Mouse (Mus musculus): Measurements from ENCODE around the gene Shank3. TPM values are rescaled to one million over a fixed set of nuclear protein-coding genes. Genes with fewer than 3 reads are reported as not detected.

Gene Shank3
- polyA plus RNA-seq, 1 experiment from 2014 or later, result not detected

DNA sequence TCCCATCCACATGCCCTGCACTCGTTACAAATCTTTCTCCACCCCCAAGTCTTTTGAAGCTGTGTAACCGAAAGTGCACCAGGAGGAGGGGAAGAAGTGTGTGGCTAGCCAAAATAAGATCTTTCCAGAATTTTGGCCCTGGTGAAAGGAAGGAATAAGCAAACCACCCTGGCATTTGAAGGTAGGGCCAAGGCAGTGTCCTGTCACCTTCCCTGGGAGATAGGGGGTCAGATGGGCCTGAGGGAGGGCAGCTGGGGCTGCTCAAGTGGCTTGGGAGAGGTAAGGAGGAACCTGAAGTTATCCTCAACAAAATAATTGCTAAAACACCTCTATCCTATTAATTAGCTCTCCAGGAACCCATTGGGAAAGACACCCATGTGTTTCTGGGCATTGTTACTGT is 2.6 kb upstream of the Shank3 start:
- Histone ChIP-seq H3K36me3 (ENCODE audit: inconsistent target) (no peaks in the 10 kb centered on the region), H3K27ac (no peak overlapping the region), H3K79me2 (ENCODE audit: inconsistent target) (no peaks in the 10 kb centered on the region), H3K4me3 (ENCODE audit: inconsistent target) (no peak overlapping the region)
- 49% methylated on average over 2 of the region's 2 CpGs for WGBS (ENCODE audit: missing documents)

DNA sequence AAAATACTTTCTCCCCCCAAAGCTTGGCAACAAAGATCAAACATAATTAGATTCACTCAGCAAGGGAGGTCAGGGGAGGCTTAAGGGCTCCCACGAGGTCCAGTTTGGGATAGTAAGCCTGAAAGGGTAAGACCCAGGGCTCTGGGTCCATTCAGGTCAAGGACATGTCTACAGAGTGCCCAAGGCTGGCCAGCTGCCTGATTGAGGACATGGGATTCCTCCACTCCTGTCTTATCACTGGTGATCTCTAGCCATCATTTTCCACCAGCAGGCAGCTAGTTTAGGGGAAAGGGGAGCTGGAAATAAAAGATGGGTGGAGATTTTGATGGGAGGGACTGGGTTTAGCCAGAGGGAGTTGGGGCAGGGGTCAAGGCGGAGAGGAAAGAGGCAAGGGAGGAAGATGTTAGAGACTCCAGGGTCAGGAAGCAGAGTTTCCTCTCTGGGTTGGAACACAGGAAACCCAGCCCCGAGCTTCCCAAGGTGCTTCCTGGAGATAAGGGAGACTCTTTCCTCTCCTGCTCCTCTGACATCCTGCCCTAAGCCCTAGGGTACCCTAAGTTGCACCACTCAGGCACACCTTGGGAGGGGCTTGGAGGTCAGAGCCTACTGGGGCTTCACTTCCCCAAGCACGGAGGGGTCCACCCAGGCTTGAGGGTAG is 1.9 kb upstream of the Shank3 start:
- Histone ChIP-seq H3K27ac (no peak overlapping the region), H3K4me3 (ENCODE audit: inconsistent target) (no peak overlapping the region), H3K79me2 (ENCODE audit: inconsistent target) (no peaks in the 10 kb centered on the region), H3K36me3 (ENCODE audit: inconsistent target) (no peaks in the 10 kb centered on the region)
- 6% methylated on average over 4 of the region's 4 CpGs for WGBS (ENCODE audit: missing documents)

DNA sequence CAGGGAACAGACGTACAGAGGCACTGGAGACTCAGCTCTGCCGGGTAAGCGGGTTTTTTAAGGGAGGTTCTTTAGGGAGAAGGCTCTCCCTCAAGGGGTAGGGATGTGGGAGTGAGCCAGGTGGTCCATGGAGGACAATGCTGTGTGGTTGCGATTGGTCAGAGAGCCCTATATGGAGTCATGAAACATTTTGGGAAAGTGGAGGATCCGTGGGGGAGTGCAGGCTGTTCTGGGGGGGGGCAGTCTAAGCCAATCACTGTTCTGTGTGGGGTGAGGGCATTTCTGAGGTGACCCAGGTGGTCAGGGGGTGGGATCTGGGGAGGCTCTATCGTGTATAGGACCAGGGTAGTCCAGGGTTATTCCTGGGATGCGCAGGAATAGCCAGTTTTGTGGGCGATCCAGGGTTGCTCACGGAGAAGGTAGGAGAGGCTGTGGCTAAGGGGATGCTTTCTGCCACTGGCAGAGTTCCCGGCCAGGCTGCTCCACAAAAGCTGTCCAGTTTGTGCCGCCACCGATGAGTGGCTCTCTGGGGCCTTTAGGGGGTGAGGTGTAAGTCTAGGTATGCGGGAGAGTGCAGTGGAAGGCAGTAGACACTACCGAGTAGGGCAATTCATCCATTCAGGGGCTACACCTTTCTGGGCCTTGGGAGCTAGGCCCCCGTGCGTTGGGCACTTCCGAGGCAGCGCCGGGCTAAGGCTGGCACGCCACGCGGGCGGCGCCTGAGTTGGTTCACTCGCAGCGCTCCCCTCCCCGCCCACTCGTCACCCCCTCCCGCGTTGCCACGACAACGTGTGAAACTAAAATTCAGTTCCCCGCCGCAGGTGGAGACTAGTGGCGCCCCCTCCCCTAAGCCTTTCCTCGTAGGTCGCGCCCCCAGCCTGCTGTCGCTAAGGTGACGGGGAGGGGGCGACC is 1.1 kb upstream of the Shank3 start:
- Histone ChIP-seq H3K4me3 (ENCODE audit: inconsistent target) (no peak overlapping the region), H3K27ac (no peak overlapping the region), H3K36me3 (ENCODE audit: inconsistent target) (no peaks in the 10 kb centered on the region), H3K79me2 (ENCODE audit: inconsistent target) (no peaks in the 10 kb centered on the region)
- WGBS (ENCODE audit: missing documents), result 2% methylated on average over 39 of the region's 41 CpGs

DNA sequence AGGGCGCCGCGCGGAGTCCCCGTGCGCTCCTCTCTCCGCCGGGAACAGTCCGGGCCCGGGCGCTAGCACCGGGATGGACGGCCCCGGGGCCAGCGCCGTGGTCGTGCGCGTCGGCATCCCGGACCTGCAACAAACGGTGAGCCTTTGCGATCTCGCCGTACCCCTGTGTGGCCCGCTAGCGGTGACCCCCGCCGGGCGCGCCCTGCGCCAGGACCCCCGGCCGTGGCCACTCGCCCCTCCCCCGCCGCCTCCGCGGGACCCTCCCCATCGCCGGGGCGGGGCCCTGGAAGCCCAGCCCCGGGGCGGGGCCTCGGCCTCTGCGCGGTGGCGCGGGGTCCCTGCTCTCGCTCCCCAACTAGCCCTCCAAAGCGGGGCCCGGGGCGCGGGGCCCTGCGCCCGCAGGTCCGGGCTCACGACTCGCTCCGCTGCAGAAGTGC is 379 bp downstream of the Shank3 start:
- WGBS (ENCODE audit: missing documents), result 1% methylated on average over 60 of the region's 60 CpGs
- Histone ChIP-seq H3K79me2 (ENCODE audit: inconsistent target) (no peaks in the 10 kb centered on the region), H3K27ac (no peak overlapping the region), H3K36me3 (ENCODE audit: inconsistent target) (no peaks in the 10 kb centered on the region), H3K4me3 (ENCODE audit: inconsistent target) (no peak overlapping the region)

DNA sequence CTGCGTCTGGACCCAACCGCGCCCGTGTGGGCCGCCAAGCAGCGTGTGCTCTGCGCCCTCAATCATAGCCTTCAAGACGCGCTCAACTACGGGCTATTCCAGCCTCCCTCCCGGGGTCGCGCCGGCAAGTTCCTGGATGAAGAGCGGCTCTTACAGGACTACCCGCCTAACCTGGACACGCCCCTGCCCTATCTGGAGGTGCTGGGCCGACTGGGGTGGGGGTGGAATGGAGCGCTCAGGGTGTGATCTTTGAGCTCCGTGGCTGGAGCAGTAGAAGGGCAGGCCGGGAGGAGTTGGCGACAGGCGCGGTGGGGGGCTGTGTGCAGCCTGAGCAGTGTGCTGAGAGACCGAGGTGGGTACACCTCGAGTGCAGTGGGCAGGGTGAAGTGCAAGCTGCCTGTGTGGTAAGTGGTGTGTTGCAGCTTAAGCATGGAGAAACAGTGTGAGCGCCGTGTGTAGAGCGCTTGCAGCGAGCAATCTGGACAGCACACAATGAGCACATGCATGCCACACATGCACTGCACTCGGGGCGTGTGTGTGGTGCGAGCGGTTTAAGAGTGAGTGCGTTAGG is 883 bp downstream of the Shank3 start:
- 34% methylated on average over 35 of the region's 35 CpGs for WGBS (ENCODE audit: missing documents)

DNA sequence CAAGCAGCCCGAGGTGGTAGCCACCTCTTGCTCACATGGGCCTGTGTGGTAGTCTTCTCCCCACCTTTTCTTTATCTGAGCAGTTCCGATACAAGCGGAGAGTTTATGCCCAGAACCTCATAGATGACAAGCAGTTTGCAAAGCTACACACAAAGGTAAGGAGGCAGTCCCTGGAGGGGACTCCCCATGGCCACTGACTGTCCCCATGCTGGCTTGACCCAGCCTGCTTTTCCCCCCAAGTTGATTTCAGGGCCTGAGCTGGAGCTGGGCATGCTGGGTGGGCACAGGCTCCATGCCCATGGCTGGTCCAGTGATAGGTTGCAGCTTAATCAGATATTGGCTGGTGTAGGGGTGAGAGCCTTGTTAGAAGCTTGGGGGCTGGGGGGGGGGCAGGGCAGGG is 1.9 kb downstream of the Shank3 start:
- H3K27ac ChIP-seq, result no peak overlapping the region
- no peak overlapping the region for H3K4me3 ChIP-seq (ENCODE audit: inconsistent target)
- H3K36me3 ChIP-seq (ENCODE audit: inconsistent target), result no peaks in the 10 kb centered on the region
- no peaks in the 10 kb centered on the region for H3K79me2 ChIP-seq (ENCODE audit: inconsistent target)
- WGBS (ENCODE audit: missing documents), result 95% methylated on average over 3 of the region's 3 CpGs

More for the DNA sequence above, 883 bp downstream of the Shank3 start:
- no peaks in the 10 kb centered on the region for H3K36me3 ChIP-seq (ENCODE audit: inconsistent target)
- H3K27ac ChIP-seq, result no peak overlapping the region
- H3K4me3 ChIP-seq (ENCODE audit: inconsistent target), result no peak overlapping the region
- H3K79me2 ChIP-seq (ENCODE audit: inconsistent target), result no peaks in the 10 kb centered on the region

DNA sequence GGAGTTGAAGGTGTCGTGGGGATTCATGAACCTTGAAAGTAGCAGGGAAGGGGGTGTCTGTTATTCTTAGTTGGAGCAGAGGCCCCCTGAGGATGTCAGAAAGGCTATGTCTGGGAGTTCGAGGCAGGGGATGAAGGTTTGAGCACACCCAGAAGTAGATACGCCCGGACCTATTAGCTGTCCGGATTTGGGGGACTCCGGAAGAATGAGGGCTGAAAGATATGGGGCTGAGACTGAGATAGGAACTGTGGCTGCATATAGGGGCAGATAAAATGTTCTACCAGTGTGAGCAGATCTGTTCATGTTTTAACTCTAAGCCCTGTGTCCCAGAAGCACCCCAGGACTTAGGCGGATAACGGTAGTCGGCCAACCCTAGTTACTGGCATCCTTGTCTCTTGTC is 5.4 kb downstream of the Shank3 start:
- WGBS (ENCODE audit: missing documents), result 95% methylated on average over 9 of the region's 9 CpGs
- no peaks in the 10 kb centered on the region for H3K36me3 ChIP-seq (ENCODE audit: inconsistent target)

DNA sequence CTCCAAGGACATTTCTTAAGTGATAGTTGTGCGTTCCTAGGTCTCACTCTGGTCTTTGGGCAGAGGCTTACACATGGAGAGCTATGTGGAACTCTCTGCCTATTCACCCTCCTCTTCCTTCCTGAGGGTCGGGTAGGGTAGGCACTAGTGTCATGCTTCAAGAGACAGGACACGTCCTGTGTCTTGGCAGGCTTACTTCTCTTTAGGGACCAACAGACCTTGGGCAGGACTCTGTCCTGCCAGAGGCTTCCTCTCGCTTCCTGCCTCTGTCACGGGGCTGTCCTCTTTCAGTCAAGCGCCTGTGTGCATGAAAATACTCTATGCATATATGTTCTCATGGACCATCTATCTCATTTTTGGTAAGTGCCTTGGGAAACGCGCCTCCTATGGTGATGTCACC is 8.3 kb downstream of the Shank3 start:
- Histone ChIP-seq H3K79me2 (ENCODE audit: inconsistent target) (no peaks in the 10 kb centered on the region), H3K36me3 (ENCODE audit: inconsistent target) (no peaks in the 10 kb centered on the region), H3K4me3 (ENCODE audit: inconsistent target) (no peak overlapping the region), H3K27ac (no peak overlapping the region)
- WGBS (ENCODE audit: missing documents), result 61% methylated on average over 8 of the region's 8 CpGs

More for the DNA sequence above, 5.4 kb downstream of the Shank3 start:
- no peaks in the 10 kb centered on the region for H3K79me2 ChIP-seq (ENCODE audit: inconsistent target)
- no peak overlapping the region for H3K27ac ChIP-seq
- no peak overlapping the region for H3K4me3 ChIP-seq (ENCODE audit: inconsistent target)

DNA sequence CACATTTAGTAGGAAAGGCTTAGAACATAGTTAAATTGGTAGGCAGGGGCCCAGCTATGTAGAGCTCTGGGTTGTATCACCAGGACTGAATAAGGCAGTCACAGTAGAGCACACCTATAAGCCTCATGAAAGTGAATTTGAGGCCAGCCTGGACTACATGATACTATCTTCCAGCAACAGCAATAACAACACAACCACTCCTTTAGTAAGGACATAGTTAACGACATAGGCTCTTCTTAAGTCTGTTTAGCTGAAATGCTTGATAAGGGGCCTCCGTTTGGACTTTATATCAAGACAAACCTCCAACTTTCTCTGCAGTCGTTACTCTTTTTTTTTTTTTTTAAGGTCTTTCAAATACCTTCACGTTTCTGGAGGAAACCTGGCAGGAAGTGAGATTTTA is 13.3 kb downstream of the Shank3 start:
- Histone ChIP-seq H3K36me3 (ENCODE audit: inconsistent target) (no peaks in the 10 kb centered on the region), H3K4me3 (ENCODE audit: inconsistent target) (no peak overlapping the region), H3K27ac (no peak overlapping the region), H3K79me2 (ENCODE audit: inconsistent target) (no peaks in the 10 kb centered on the region)
- WGBS (ENCODE audit: missing documents), result 35% methylated on average over 4 of the region's 4 CpGs

DNA sequence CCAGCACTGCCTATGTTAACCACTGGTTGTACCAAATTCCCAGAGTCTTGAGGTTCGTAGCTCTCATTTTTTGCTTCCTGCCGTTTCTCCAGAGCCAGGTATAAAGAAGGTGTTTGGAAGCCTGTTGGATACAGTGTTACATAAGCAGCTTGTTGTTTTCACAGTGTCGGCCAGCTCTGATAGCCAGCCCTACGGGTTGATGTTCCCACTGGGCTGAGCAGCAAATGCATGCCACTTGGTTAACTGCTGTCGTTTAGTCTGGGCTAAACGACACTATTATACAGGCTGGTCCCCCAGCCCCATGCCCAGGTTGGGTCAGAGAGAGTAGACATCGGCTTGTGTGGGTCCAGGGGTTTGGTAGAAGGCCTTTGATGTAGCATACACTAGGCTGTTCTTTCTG is 22.5 kb downstream of the Shank3 start:
- H3K36me3 ChIP-seq (ENCODE audit: inconsistent target), result no peaks in the 10 kb centered on the region
- H3K27ac ChIP-seq, result no peak overlapping the region
- 96% methylated on average over 7 of the region's 7 CpGs for WGBS (ENCODE audit: missing documents)

DNA sequence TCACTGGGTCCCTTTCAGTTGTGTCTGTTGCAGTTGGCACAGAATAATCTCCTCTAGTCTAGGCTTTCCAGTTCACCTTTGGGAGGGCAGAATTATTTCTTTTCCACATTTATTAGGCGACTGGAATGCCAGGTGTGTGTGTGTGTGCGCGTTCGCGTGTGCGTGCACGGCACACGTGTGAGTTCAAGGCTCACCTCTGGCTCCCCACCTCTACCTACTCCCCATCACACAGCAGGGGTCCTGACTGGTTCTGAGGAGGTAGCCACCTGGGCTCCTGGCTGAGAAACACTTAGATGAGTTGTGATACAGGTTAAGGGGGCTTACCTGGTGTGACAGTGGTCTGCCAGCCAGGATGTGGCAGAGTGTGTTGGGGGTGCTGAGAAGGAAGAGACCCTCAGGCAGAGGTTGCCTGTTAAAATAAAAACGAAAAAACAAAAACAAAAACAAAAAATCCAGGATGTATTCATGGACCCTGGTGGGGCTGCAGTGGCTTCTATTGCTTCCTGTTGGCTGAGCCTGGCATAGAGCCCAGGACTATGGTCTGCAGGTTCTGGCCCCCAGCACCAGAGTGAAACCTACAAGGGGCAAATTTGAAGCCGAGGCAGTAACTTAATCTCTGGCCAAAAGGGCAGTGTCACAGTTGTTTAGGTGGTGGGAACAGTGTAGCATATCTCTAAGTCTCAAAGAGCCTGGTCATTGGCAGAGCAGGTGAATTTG is 23.3 kb downstream of the Shank3 start:
- WGBS (ENCODE audit: missing documents), result 83% methylated on average over 10 of the region's 10 CpGs
- H3K27ac ChIP-seq, result no peak overlapping the region
- no peaks in the 10 kb centered on the region for H3K79me2 ChIP-seq (ENCODE audit: inconsistent target)
- H3K36me3 ChIP-seq (ENCODE audit: inconsistent target), result no peaks in the 10 kb centered on the region
- H3K4me3 ChIP-seq (ENCODE audit: inconsistent target), result no peak overlapping the region

More for the DNA sequence above, 22.5 kb downstream of the Shank3 start:
- no peaks in the 10 kb centered on the region for H3K79me2 ChIP-seq (ENCODE audit: inconsistent target)
- no peak overlapping the region for H3K4me3 ChIP-seq (ENCODE audit: inconsistent target)

DNA sequence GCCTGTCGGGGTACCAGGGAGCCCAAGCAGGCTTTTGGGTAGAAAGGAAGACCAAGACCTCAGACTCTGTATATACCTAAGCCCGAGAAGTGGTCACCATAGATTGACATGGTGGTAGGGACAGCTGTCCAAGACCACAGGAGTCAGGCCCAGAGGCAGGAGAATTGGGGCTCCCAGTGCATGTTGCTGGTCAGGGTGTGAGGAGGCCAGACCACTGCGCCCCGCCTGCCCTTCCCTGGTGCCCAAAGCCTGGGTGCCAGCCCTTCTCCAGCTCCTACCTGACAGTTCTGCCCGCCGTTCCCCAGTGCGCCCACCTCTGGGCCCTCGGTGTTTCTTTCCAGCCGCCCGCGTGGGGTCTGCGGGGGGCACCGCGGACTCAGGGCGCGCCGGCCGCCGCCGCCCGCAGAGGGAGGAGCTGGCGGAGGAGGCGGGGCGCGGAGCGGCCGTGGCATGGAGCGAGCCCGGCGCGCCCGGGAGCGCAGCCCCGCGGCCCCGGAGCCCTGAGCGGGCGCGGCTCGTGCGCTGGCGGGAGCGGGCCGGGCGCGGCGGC is 23.9 kb downstream of the Shank3 start:
- H3K4me3 ChIP-seq (ENCODE audit: inconsistent target), result no peak overlapping the region
- H3K36me3 ChIP-seq (ENCODE audit: inconsistent target), result no peaks in the 10 kb centered on the region
- no peaks in the 10 kb centered on the region for H3K79me2 ChIP-seq (ENCODE audit: inconsistent target)
- 68% methylated on average over 12 of the region's 47 CpGs for WGBS (ENCODE audit: missing documents)
- no peak overlapping the region for H3K27ac ChIP-seq

DNA sequence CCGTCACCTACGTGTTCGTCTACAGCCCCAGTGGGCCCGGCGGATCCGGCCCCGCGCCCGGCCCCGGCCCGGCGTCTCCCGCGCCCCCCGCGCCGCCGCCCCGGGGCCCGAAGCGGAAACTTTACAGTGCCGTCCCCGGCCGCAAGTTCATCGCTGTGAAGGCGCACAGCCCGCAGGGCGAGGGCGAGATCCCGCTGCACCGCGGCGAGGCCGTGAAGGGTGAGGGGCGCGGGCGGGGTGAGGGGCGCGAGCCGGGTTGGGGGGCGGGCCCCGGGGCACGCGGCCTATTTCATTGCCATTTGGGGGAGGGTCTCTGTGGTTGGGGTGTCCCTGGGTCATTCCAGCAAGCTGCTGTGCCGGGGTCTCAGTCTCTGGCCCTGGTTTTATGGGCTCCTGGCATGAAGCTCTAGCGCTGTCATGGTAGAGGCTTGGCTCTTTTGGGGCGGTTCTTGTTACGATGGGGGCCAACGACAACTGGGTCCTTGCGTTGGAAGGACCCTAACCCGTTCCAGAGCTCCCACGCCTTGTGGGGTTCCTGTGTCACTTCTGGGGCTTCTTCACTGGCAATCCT is 24.7 kb downstream of the Shank3 start:
- no peak overlapping the region for H3K4me3 ChIP-seq (ENCODE audit: inconsistent target)
- H3K79me2 ChIP-seq (ENCODE audit: inconsistent target), result no peaks in the 10 kb centered on the region
- 86% methylated on average over 33 of the region's 52 CpGs for WGBS (ENCODE audit: missing documents)

More for the DNA sequence above, 24.7 kb downstream of the Shank3 start:
- Histone ChIP-seq H3K36me3 (ENCODE audit: inconsistent target) (no peaks in the 10 kb centered on the region), H3K27ac (no peak overlapping the region)
